Mouse (Mus musculus): Measurements from ENCODE around the gene Slc25a19.

- TF ChIP-seq CTCF (IDR thresholded peaks at IDR 0.05; ENCODE audit: borderline replicate concordance, control insufficient read depth, extremely low read depth, insufficient read depth, low read length, poor library complexity) (no peak), POLR2A (IDR thresholded peaks at IDR 0.05; ENCODE audit: control insufficient read depth, extremely low read depth, insufficient read depth, low read length, poor library complexity) (no peak)
Measured at GRCm38 (mm10) chr11:115635484-115635883, 7.4 kb upstream of the Slc25a19 start.
